ENCODE assay signal across 28 mouse cellular contexts in the genomic region with DNA sequence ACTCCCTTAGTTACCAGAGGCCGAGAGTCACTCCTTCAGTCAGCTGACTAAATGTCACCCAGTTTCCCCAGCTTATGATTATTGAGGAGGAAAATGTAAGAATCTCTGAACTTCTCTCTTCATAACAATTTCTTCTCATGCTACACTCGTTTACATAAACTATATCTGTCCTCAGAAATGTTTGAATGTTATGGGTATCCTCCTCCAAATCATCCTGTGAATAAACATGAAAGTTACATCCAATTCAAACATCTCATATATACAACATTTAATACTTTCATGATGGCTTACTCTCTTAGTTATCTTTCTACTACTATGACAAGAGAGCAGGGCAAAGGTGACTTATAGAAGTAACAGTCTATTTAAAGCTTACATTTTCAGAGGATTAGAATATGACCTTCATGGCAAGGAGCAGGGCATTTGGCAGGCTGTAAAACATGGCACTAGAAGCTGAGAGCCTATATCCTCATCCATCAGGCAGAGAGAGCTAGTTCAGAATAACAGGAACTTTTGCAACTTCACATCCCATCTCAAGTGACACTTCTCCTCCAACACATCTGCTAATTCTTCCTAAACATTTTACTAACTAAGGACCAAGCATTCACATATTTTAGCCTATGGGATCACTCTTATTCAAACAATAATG.
"Had no signal": no experiment of that assay in that cellular context is flagged by ENCODE, and none has a peak within 500 bp of the region (broad histone marks: within the 10 kb centered on the region; RNA-seq: fewer than 3 reads in every experiment).

No protein-coding gene starts in this region.

- H3K9me3 ChIP-seq: embryonic facial prominence, embryonic 10.5 days; embryonic facial prominence, embryonic 12.5 days; embryonic facial prominence, embryonic 13.5 days; embryonic facial prominence, embryonic 15.5 days; forebrain, embryonic 10.5 days; forebrain, embryonic 12.5 days; forebrain, embryonic 13.5 days; forebrain, embryonic 15.5 days had no signal

- ATAC-seq: forebrain, embryonic 13.5 days; forebrain, embryonic 14.5 days; forebrain, embryonic 15.5 days; forebrain, embryonic 16.5 days; forebrain, postnatal 0 days had no signal

- H3K27me3 ChIP-seq: embryonic facial prominence, embryonic 12.5 days; embryonic facial prominence, embryonic 13.5 days; embryonic facial prominence, embryonic 15.5 days; forebrain, embryonic 12.5 days; forebrain, embryonic 13.5 days; forebrain, embryonic 15.5 days had no signal

- H3K36me3 ChIP-seq: embryonic facial prominence, embryonic 10.5 days; embryonic facial prominence, embryonic 12.5 days; embryonic facial prominence, embryonic 13.5 days; embryonic facial prominence, embryonic 15.5 days; forebrain, embryonic 10.5 days; forebrain, embryonic 12.5 days; forebrain, embryonic 15.5 days had no signal

- DNase-seq: cerebellum, adult 2 months; cerebellum, adult 8-10 months; cerebellum, adult 9-10 months; cerebellum, adult 9-11 months; cerebellum, postnatal 10 days; cerebellum, postnatal 14 days; cerebellum, postnatal 25 days; cerebellum, postnatal 36 days; embryo, embryonic 11 days; forebrain, postnatal 0 days; gastrocnemius, adult 2 months; gastrocnemius, postnatal 10 days; gastrocnemius, postnatal 14 days; gastrocnemius, postnatal 25 days; gastrocnemius, postnatal 36 days; heart, adult 11 months; heart, adult 18-20 months had no signal

- H3K4me2 ChIP-seq: embryonic facial prominence, embryonic 12.5 days; embryonic facial prominence, embryonic 13.5 days; embryonic facial prominence, embryonic 15.5 days; forebrain, embryonic 12.5 days; forebrain, embryonic 13.5 days; forebrain, embryonic 15.5 days had no signal

- H3K9ac ChIP-seq: embryonic facial prominence, embryonic 12.5 days; embryonic facial prominence, embryonic 13.5 days; embryonic facial prominence, embryonic 15.5 days; forebrain, embryonic 12.5 days; forebrain, embryonic 13.5 days; forebrain, embryonic 15.5 days; forebrain, postnatal 0 days had no signal

- H3K27ac ChIP-seq: embryonic facial prominence, embryonic 10.5 days; embryonic facial prominence, embryonic 12.5 days; embryonic facial prominence, embryonic 13.5 days; embryonic facial prominence, embryonic 15.5 days; forebrain, embryonic 10.5 days; forebrain, embryonic 12.5 days; forebrain, embryonic 13.5 days; forebrain, embryonic 15.5 days; gastrocnemius, adult 2 months had no signal

- H3K4me3 ChIP-seq: embryonic facial prominence, embryonic 10.5 days; embryonic facial prominence, embryonic 12.5 days; embryonic facial prominence, embryonic 13.5 days; embryonic facial prominence, embryonic 15.5 days; erythroblast, embryonic 14.5 days; forebrain, embryonic 10.5 days; forebrain, embryonic 12.5 days; forebrain, embryonic 13.5 days; forebrain, embryonic 15.5 days; gastrocnemius, adult 2 months had no signal

- H3K4me1 ChIP-seq: embryonic facial prominence, embryonic 10.5 days; embryonic facial prominence, embryonic 12.5 days; embryonic facial prominence, embryonic 13.5 days; embryonic facial prominence, embryonic 15.5 days; forebrain, embryonic 10.5 days; forebrain, embryonic 12.5 days; forebrain, embryonic 13.5 days; forebrain, embryonic 15.5 days had no signal
